Mouse (Mus musculus): Measurements from ENCODE around the gene Cog7.

DNA sequence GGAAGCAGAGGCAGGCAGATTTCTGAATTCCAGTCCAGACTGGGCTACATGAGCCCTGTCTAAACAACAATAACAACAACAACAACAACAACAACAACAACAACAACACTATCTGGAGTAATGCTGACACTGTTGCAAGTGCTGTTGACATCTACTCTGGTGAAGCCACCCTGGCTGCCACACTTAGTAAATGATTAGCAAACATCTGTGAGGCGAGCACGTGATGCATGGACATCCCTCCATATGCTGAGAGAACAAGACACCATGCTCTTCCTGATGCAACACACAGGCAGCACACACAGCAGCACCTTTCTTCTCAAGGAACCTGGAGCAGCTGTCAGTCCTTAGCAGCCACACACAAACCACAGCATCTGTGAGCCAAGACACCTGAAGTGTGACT is 53.6 kb downstream of the Cog7 start:
- no peak for TF ChIP-seq CTCF (IDR thresholded peaks at IDR 0.05; ENCODE audit: borderline replicate concordance, insufficient read depth, low read length)
- TF ChIP-seq POLR2A (IDR thresholded peaks at IDR 0.05; ENCODE audit: low read depth, low read length), result no peak
